Mouse (Mus musculus): ENCODE measurements around the gene Rnf123.
A peak's percentile ranks its signal among the peaks of the same experiment; 100 is the strongest.

Gene Rnf123

GRCm38 (mm10) chr9:108099619-108100018 is 16.5 kb upstream of the Rnf123 start:
- no peak for DNase-seq

GRCm38 (mm10) chr9:108095949-108096712 is 13.0 kb upstream of the Rnf123 start:
- no peak for DNase-seq

- peak; percentile 73 to 77 for DNase-seq
These were observed 12.4 kb upstream of the Rnf123 start for GRCm38 (mm10) chr9:108095518-108095917.

GRCm38 (mm10) chr9:108094998-108095411 is 11.9 kb upstream of the Rnf123 start:
- DNase-seq, result peak in 1 of 2 experiments; percentile 59

- peak; percentile 97 to 98 for DNase-seq
These were observed 11.2 kb upstream of the Rnf123 start, which contains the start of gene Apeh for GRCm38 (mm10) chr9:108094184-108094941. Gene Apeh (minus strand): TSS chr9:108094606.

- DNase-seq, result no peak
These were observed 10.4 kb upstream of the Rnf123 start for GRCm38 (mm10) chr9:108093586-108093985.

- peak; percentile 76 to 85 for DNase-seq
These were observed 7.5 kb upstream of the Rnf123 start for GRCm38 (mm10) chr9:108090611-108091120.

GRCm38 (mm10) chr9:108085261-108085660 is 2.1 kb upstream of the Rnf123 start:
- DNase-seq, result peak; percentile 64 to 68

- DNase-seq, result no peak
These were observed 415 bp upstream of the Rnf123 start for GRCm38 (mm10) chr9:108083561-108083960.

GRCm38 (mm10) chr9:108082549-108082948 is 597 bp downstream of the Rnf123 start:
- no peak for DNase-seq

- no peak for DNase-seq
These were observed 3.0 kb downstream of the Rnf123 start, which contains the start of gene Mst1 for GRCm38 (mm10) chr9:108080168-108080567. Gene Mst1 (plus strand): TSS chr9:108080436.

- DNase-seq, result no peak
These were observed 9.8 kb downstream of the Rnf123 start for GRCm38 (mm10) chr9:108073141-108073930.

- DNase-seq, result no peak
These were observed 10.6 kb downstream of the Rnf123 start for GRCm38 (mm10) chr9:108072481-108072924.

GRCm38 (mm10) chr9:108071801-108072200 is 11.3 kb downstream of the Rnf123 start:
- DNase-seq, result no peak

- DNase-seq, result no peak
These were observed 13.6 kb downstream of the Rnf123 start for GRCm38 (mm10) chr9:108069529-108069928.

- DNase-seq, result no peak
These were observed 14.1 kb downstream of the Rnf123 start for GRCm38 (mm10) chr9:108069007-108069406.

GRCm38 (mm10) chr9:108067900-108068299 is 15.2 kb downstream of the Rnf123 start:
- peak; percentile 71 to 89 for DNase-seq

- no peak for DNase-seq
These were observed 15.9 kb downstream of the Rnf123 start for GRCm38 (mm10) chr9:108067199-108067598.

GRCm38 (mm10) chr9:108065491-108066011 is 17.6 kb downstream of the Rnf123 start:
- peak in 1 of 2 experiments; percentile 62 for DNase-seq

- DNase-seq, result no peak
These were observed 19.8 kb downstream of the Rnf123 start for GRCm38 (mm10) chr9:108063361-108063760.

GRCm38 (mm10) chr9:108062142-108062541 is 21.0 kb downstream of the Rnf123 start:
- no peak for DNase-seq

GRCm38 (mm10) chr9:108058291-108058690 is 24.9 kb downstream of the Rnf123 start:
- no peak for DNase-seq

GRCm38 (mm10) chr9:108057262-108057562 is 25.9 kb downstream of the Rnf123 start:
- DNase-seq, result no peak

Data from kidney, adult 8-10 months (tissue).